Mouse (Mus musculus) thymus, adult 2 months (tissue): ENCODE measurements at regions not wholly inside any gene's neighbourhood (a gene's known extent, or its start where the extent isn't known, plus 50 kb on each side); places are given as distances from the start of the nearest gene placed in this dataset.

Experiments
- CTCF ChIP-seq: fragments of 200-500 bp; IDR thresholded peaks from 2 replicates; pipeline ENCODE4 v1.5.1; 2012; ENCODE audit warnings: mild to moderate bottlenecking, control low read depth, low read length, moderate library complexity, borderline replicate concordance; ENCODE audit not compliant: control insufficient read depth, poor library complexity, insufficient read depth; ENCODE audit errors: extremely low read depth
- POLR2A ChIP-seq: fragments of 200-500 bp; IDR thresholded peaks from 2 replicates; pipeline ENCODE4 v1.6.1; 2012; ENCODE audit warnings: mild to moderate bottlenecking, low read length, control low read depth, moderate library complexity; ENCODE audit not compliant: control insufficient read depth, poor library complexity, insufficient read depth; ENCODE audit errors: extremely low read depth

GRCm38 (mm10) chr14:99487981-99488380, 189.5 kb downstream of the Klf5 start:
- no peak for TF ChIP-seq CTCF
- TF ChIP-seq POLR2A: no peak
